Mouse (Mus musculus) layer of hippocampus, postnatal 10 days (tissue): ENCODE measurements around the gene Iqgap2. TPM values are rescaled to one million over a fixed set of nuclear protein-coding genes. Genes with fewer than 3 reads are reported as not detected.
A peak's percentile ranks its signal among the peaks of the same experiment; 100 is the strongest.

Experiments used
- DNase-seq, 2 experiments: peaks; one replicate each; pipeline ENCODE4 v3.0.0; 2021; ENCODE audit warnings: low spot score in 2 of 2
- total RNA-seq, 2 experiments: library from RNA; stranded (reverse); gene quantifications; 2 replicates each; pipeline ENCODE4 v1.2.3; 2021

Iqgap2 gene
- total RNA-seq, 2 experiments from 2014 or later: 29.0 to 31.0 TPM

DNA sequence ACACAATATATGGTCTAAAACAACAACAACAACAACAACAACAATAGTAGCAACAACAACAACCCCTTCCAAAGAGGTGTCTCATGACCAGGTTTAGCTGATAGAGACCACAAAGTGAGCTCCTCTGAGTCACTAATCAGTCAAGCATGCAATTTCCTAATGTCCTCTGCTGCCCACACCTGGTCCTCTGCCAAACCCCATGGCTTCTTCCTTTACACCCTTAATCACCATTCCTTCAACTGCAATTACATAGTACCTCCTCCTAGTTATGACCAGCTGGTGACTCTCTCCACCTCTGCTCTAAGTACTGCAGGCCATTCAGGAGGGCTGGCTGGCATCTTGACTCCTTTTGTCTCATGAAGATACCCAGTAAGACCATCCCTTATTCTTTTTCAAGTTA, 60.0 kb downstream of the Iqgap2 start:
- no peak for DNase-seq

DNA sequence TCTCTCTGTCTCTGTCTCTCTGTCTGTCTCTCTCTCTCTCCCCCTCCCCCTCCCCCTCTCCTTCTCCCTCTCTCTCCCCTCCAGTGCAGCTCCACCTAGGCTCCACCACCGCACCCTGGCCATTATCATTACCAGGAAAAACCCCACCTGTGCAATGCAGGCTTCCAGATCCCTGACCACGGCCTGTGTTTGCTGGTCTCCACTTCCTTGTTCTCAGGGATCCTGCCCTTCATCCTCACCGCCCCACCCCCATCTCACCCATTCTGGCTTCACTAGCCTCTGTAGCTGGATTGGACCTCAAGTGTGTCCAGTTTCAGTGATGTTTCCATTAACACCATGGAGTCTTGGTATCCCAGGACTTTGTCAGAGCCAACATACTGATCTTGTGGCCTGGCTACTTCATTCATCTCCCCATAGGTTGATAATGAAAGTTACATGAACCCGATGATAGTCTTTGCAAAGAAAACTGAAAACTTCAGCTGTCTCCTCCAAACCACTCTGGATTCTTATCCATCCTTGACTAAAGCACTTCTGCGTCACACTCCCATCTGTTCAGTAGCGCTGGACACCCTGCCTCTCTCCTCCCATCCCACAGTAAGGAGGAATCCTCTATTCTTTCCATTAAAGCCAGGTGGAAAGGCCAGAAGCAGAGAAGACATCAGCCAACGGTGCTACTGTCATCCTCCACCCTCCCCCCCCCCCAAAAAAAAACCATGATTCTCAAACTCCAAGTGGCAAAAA, 62.1 kb downstream of the Iqgap2 start:
- DNase-seq: no peak

DNA sequence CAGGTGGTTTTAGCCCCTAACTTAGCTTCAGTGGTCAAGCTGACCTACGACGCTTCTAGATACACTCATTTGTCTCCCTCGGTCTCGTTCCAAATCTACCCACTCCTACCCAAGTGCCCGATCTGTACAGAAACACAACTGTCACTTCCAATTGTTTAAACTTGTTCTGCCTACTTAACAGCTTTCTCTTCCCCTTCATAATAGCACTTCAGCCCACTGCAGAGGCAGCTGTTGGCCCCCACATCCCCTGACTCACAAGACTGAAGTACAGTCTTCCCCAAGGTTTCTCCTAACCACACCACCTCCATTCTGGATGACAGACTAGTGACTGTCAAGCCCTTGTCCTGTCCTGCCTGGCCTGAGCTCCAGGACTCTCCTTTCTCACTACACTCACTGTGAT, 63.1 kb downstream of the Iqgap2 start:
- DNase-seq: no peak

DNA sequence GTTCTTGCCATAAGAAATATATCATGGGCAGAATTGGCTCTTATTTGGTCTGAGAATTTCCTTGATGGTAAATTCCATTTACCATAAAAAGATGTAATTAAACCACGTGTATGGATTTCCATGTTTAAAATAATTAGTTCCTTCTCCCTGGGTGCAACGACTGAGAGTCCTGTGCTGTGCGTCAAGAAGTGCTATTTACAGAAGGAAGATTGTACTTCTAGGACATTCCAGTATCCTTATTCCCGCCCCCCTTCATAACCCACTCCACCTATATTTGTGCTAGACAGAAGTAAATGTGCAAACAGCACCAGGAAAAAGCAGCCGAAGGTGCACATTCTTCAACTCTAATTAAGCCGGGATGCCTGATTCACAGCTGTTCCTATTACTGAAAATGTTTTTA, 65.5 kb downstream of the Iqgap2 start:
- DNase-seq: no peak

DNA sequence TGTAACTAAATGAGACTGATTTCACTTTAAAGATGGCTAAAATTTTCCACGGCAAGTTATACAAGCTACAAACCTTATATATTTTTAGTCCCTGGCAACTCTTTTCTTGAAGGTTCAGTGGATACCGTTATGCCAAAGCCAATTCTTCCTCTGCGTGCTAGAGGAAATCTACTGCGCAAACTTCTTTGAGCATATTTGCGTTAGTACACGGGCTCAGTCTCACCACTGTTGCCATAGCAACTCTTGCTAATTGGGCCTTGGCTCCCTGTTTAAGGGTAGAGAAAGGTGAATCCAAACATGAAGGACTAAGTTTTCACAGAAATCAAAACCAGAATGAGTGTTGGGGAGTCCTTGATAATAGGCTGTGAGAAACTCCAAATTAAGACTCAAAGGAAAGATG, 68.8 kb downstream of the Iqgap2 start:
- no peak for DNase-seq

DNA sequence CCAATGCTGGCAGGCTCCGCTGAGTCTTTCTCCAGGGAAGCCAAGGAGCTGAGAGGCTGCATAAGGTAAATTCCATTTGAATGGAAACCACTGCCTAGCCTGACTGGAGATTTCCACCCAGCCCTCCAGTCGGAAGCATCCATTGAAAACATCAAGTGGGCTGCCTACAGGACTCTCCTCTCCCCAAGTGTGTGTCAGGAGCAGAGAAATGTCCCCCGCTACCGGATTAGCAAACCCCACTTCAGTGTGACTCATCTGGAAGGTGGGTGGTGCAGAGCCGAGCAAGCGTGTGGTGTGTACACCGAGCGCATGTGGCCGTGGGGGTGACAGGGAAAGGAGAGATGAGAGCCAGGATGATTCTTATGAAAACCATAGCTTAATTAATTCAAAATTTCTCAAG, 71.7 kb downstream of the Iqgap2 start:
- no peak for DNase-seq

DNA sequence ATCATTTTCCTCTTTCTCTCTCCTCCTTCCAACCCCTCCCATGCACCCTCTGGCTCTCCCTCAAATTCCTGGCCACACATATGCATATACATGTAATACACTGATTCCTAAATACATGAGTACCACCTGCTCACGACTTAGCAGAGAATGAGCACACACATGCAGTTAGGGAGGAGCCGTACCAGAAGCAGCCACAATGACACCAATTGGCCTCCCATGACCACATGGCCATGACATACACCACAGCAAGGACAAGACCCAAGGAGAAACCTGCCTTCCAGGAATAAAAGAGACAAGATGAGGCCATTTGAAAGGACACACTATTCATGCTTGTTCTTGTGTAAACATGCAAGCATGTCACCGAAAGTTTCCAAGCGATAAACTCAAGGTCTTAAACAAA, 72.8 kb downstream of the Iqgap2 start:
- DNase-seq: no peak

DNA sequence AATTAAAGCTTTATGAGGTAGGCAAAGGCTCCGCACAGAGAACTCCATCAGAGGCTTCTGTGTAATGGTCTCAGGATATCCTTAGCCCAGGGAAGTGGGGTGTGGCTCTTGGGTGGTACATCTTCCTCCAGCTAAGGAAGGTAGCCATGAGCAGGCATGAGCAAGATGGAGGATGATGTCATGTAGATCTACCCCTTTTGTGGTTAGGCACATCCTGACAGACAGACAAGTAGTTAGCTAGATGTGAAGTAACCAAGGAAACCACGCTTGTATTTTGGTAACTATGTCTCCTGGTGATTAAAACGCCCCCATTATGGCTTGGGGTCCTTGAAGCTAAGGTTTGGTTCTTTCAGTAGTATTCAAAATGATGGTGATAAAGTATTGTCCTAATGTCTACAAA, 78.1 kb downstream of the Iqgap2 start:
- DNase-seq: no peak

DNA sequence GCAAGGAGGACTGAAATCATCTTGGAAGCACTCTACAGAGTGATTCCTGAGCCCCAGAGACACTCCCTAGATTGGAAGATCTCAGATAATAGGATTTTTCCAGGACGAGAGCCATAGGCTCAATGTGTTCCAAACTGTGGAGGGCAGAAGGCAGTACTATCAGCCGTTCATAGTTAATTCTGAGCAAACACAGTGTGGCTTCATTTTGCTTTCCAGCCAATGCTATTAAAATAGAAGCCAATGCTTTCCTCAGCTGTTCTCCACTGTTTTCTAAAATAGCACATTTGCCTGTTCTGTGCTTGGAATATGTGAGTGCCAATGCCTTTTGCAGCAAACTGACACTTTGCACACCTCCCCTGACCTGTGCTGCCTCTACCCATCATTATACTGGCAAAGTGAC, 80.9 kb downstream of the Iqgap2 start:
- DNase-seq: peak in 1 of 2 experiments; percentile 24

DNA sequence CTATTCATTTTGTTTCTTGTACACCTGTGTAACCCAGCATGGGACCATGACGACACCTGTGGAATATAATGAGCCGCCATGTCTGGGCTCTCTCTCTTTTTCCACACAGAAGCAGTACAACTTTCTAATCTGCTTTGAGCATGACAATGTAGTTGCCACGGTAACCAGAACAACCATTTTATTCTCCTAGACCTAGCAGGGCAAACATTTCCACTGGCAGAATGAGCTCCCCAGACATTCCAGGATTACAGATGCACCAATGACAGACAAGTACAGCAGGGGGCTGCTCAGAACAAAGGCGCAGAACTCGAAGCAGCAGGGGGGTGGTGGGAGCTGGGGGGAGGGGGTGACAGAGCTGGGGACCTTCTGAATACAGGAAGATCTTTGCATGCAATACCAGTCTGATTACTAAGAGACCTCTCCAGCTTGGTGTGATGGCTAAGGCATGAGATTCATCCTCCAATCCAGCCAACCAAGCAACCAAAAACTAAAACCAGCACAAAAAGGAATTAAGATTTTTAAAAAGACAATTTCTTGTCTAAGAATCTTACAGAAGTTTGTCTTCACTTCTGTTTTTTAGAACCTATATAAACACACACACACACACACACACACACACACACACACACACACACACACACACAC, 84.5 kb downstream of the Iqgap2 start:
- peak in 1 of 2 experiments; percentile 19 for DNase-seq

DNA sequence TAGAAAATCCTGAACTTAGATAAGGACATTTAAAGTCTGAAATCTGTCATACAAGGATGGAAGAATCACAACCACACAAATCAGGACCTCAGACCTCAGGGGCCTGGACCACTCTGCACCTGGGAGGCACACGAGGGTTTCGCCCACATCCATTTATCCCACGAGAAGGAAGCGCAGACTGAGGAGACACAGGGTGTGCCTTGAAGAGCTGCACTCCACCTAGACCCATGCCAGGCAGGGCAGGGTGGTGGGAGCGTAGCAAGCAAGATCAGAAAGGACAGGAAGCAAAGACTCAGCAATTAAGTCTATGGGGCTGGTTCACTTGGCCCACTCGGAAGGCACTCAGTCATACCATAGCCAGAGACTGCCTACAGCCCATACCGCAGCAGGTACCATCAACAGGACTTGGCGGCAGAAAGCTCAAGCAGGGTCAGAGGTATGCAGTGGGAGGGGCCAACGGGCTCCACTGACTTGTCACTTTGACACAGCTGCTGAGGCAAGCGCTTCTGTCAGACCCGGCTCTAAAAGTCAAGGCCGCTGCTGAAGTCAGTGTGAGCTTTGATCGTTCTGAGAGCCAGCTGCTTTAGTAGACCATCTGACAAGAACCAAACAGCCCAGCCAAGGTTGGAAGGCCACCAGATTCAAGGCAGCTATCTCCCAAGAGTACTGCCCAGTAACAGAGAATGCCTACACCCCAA, 86.1 kb downstream of the Iqgap2 start:
- no peak for DNase-seq

DNA sequence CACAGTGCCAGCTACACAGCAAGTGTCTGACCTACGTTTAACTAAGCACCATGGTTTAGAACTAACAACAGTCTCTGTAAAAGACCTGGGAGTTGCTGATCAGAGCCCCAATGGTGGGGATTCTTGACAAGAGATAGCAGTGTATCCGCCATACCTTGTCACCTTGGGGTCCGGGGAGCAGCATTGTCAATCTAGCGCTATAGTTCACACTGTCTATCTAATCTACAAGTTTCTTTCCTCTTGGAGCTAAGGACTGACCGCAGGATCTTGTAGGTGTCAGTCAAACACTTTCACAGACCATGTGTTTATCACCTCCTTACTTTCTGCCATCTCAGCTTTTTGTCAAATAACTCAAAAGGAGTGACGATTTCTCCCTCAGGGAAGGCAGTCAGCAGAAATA, 87.6 kb downstream of the Iqgap2 start:
- no peak for DNase-seq

DNA sequence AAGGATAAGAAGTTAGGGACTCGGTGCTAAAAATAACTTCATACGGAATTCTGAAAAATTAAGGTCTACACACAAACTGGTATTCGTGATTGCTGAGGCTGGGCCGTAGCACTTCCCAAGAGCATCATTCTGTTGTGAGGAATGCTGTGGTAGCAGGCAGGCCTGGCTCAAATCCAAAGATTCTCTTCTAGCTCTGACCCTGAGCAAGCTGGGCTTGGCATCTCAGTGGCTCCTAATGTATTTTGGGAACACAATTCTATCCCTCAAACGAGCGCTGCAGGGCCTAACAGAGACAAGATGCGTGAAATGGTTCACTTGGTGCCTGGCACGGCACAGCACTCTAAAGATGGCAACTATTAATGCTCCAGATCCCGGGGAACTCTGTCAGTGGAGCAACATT, 90.8 kb downstream of the Iqgap2 start:
- no peak for DNase-seq

DNA sequence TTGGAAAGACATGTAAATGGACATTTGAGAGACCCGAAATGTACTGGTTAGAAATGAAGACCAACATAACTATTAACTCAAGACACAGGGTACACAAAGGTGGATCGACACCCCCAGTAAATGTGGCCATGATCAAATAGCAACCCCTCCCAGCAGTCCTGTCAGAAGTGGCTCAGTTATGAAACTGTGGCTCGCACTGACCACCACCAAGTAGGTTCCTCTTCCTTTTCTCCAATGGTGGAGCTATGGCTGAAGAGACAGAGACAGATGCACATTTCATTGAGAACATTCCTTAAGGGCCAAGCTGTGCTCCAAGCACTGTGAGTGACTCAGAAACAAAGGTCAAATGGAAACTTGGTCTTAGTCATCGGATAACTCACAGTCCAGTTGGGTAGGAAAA, 92.4 kb downstream of the Iqgap2 start:
- DNase-seq: no peak

DNA sequence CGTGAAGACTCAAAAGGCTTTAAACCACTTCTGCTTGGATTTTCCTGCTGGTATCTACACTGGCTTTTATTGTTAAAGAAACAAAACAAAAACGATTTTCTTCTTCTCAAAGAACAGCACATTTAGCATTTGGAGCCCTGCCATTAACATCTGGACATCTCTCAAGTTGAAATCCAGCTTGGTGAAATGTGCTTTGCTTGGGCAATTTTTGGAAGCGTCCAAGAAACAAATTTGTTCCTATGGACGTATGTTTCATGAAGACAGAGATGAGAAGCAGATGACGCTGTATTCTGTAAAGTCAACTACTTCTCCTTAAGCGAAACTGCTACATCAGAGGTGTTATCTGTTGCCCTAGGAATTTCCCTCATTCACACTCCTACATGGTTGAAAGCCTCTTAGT, 93.0 kb downstream of the Iqgap2 start:
- DNase-seq: no peak

DNA sequence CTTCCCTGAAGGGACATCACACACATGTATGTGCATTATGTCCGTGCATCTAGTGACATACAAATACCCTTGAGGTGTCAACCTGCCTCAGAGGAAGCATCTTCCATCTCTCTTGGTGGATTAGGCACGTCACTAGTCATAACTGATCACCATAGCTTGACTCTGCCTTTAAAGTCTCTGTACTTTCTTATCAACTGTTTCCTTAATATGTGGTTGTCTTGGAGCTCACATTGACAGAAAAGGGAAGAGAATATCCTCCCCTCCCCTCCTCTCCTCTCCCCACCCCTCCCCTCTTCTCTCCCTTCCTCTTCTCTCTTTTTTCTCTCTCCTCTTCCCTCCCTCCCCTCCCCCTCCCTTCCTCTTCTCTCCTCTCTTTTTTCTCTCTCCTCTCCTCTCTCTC, 94.2 kb downstream of the Iqgap2 start:
- DNase-seq: no peak

DNA sequence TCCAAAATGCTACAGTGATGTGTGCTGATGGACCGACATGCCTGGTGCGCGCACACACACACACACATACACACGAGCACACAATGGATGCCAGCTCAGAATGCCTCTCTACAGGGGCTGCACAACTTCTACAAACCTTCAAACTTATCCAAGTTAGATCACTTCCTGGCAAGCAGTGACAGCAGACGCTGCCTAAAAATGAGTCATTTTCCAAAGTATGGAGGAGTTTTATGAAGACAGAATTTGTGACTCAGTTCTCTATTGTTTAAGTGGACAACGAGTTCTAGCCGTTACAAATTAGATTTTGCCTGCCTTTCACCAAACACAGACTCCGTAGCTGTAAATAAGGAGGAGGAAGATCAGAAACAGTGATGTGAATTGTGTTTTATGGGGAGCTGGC, 97.4 kb downstream of the Iqgap2 start:
- DNase-seq: no peak

DNA sequence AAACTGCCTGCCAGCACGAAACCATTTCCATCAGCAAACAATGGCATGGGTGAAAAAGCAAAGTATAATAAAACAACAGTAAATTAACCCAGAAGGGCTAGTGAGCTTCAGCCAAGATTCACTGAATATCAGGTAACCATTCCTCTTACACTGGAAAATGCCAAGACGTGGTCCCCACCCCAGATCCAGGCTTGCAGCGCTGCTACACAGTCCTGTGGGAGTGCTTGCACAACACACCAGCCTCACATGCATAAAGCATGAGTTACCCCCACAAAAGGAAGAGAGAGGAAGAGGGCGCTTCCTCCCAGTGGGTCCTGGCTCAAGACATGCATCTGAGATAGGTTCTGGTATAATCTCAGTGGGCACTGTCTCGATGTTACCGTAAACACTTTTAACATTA, 100.8 kb downstream of the Iqgap2 start:
- DNase-seq: no peak

DNA sequence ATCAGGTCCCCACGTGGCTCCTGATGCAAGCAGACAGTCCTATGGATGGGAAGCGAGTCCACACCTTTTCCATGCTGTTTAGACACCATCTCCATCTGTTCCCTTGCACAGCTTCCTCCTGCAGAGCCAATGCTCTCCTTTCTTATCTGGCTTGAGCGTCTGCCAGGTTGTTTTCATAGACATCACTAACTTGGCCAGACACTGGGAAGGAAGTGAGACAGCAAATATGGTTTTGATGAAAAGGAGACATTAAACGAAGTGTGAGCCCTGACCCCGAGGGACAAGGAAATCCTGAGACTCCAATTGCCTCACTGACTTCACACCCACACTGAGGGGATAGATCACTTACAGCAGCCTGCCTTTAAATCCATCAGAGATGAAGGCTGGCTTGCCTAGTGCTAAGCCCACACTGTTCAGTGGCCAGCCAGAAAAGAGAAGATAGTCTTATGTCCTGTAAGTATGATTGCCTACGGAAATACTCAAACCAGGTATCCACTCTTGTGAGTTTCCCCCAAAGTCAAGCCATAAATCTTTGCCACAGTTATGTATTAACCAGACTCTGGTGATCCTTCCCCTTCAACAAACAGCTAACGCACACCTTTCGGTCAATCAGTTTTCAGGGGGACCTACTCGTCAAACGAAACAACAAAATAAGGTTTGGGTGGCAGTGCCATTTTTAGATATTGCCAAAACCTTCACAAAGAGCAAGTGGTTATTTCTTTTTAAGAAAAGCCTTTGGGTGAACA, 102.9 kb downstream of the Iqgap2 start:
- DNase-seq: no peak

DNA sequence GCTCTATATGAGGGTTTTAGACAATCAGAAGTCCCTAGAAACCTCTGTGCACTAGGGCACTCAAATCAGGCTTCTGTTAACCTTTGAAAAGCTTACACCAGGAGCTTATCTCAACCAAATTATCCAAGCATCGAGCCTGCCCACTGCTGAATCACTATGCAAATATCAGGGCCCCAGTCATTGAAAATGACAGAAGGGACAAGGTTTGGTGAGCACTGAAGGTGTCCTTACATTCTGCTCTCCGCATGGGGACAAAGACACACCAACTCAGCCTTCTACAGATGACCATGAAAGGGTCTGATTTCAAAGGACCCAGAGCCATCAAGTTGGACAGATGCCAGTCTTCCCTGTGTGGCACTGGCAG, 108.8 kb downstream of the Iqgap2 start:
- DNase-seq: no peak

DNA sequence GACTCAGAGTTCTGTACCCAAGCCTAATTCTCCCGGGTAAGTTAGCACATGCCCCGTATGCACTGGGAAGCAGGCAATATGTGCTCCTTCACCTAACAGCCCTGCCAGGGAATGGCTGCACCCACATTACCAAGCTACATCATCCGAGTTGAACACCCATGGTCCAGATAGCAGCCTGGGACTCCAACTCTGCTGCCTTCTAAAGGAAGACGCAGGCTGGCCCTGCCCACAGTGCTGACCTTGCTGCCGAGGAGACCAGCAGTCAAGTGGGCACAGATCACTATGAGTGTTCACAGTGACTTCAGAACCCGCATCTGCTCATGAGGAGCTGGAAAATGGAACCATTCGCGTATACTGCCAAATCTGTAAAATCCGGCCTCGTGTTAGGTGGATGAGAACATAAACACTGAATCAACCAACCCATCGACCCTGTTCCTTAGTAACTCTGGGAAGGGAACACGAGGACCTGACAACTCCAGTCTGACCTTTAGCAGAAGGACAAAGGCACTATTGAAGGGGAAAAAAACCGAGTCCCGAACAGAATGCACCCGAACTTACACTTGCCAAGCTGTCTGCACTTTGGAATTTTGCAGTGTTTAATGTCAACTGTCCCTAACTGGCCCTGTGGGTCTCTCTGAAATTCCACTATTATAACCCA, 109.3 kb downstream of the Iqgap2 start:
- DNase-seq: no peak
